Mouse (Mus musculus) forebrain, embryonic 10.5 days (tissue): ENCODE data around the gene Trpm1. TPM values are rescaled to one million over a fixed set of nuclear protein-coding genes. Genes with fewer than 3 reads are reported as not detected.
"Not testable (repeated sequence)": the region's sequence is repeated elsewhere in the genome, so short reads cannot be mapped to it uniquely, and the experiment has no call there.

Source experiments
- DNase-seq: peaks from one replicate; pipeline ENCODE4 v3.0.0-alpha.2; 2017; ENCODE audit warnings: low spot score; ENCODE audit errors: extremely low spot score
- H3K27ac ChIP-seq: fragments of 300-500 bp; sonication (generic); 2 replicates; pipeline ENCODE4 v1.5.1; 2016; ENCODE audit warnings: mild to moderate bottlenecking
- H3K27me3 ChIP-seq: fragments of 300-500 bp; sonication (generic); 2 replicates; pipeline ENCODE4 v1.6.1; 2016; ENCODE audit warnings: mild to moderate bottlenecking; ENCODE audit not compliant: poor library complexity, severe bottlenecking
- H3K36me3 ChIP-seq: fragments of 300-500 bp; sonication (generic); replicated peaks from 2 replicates; pipeline ENCODE4 v1.6.1; 2016; ENCODE audit warnings: mild to moderate bottlenecking, moderate library complexity
- H3K4me1 ChIP-seq: fragments of 300-500 bp; sonication (generic); 2 replicates; pipeline ENCODE4 v1.6.1; 2016
- H3K4me3 ChIP-seq: fragments of 300-500 bp; sonication (generic); 2 replicates; pipeline ENCODE4 v1.5.1; 2016; ENCODE audit warnings: mild to moderate bottlenecking, moderate library complexity
- H3K9me3 ChIP-seq: fragments of 300-500 bp; sonication (generic); 2 replicates; pipeline ENCODE4 v1.6.1; 2016; ENCODE audit warnings: mild to moderate bottlenecking, moderate library complexity
- WGBS: fragments of 180-500 bp; shearing (Covaris S2); methylation state at CpG from one replicate; pipeline ENCODE4 v1.1.7; 2016; 5-methylcytosine and 5-hydroxymethylcytosine counted together
- polyA plus RNA-seq: library from polyadenylated mRNA; unstranded; fragments of >200 nt; fragmentation: Nextera tagmentation; extraction: Ambion mirVana; gene quantifications from 2 replicates; pipeline ENCODE4 v1.2.1, GENCODE M21; 2016

Trpm1 gene
- polyA plus RNA-seq = 6.9 and 19.4 TPM in 2 replicates

DNA sequence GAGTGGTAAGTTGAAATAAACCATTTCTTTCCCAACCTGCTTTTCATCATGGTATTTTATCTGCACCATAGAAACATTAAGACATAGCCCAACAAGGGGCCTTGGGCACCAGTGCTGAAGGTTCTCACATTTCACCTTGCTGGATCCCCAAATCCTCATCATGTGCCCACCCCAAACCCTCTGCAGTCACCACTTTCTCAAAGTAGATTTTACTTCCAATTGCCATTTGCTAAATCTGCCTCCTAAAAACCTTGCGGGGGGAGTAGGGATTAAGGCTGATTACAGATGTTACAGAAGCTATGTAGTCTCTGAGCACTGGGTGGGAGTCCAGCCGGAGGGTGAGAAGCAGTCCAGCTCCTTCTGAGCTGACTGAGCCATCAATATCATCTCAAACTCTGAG lies at the start of gene Trpm1:
TSS of gene Trpm1 (plus strand) at position 301 of the 400 bp plus-strand sequence.
- peaks cover 17% of the 10 kb centered on the region for H3K4me1 ChIP-seq
- 96% methylated on average over 2 of the region's 2 CpGs for WGBS
- DNase-seq = no peak
- H3K27ac ChIP-seq = no peak within 1 kb of the TSS
- no peaks in the 10 kb centered on the region for H3K36me3 ChIP-seq
- H3K4me3 ChIP-seq = no peak within 1 kb of the TSS
- no peaks in the 10 kb centered on the region for H3K9me3 ChIP-seq
- H3K27me3 ChIP-seq = no peaks in the 10 kb centered on the region

GRCm38 (mm10) chr7:64122131-64122715 lies 31.4 kb upstream of the Trpm1 start:
- no peaks in the 10 kb centered on the region for H3K36me3 ChIP-seq
- no peak overlapping the region for H3K27ac ChIP-seq
- H3K27me3 ChIP-seq = no peaks in the 10 kb centered on the region
- H3K4me3 ChIP-seq = no peak overlapping the region
- no peak for DNase-seq
- no peaks in the 10 kb centered on the region; the same call in 1 of the 2 replicates for H3K9me3 ChIP-seq
- H3K4me1 ChIP-seq = no peaks in the 10 kb centered on the region
- 89% methylated on average over 9 of the region's 9 CpGs for whole genome bisulfite sequencing

DNA sequence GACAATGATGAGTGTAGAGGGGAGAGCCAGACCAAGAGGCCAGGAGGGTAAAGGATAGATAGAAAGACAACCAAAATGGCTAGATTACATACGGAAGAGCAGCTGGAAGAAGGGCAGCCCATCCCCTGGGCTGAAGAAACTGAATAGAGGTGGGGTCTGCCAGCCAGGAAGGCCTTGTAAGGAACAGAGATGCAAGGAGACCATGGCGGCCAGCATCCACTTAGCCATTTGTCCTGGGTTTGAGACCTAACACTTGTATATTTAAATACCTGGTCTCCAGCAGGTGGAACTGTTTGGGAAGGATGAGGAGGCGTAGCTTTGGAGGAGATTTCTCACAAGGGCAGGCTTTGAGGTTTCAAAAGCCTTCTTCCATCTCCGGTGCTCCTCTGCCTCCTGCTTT lies 29.9 kb upstream of the Trpm1 start:
- 85% methylated on average over 4 of the region's 4 CpGs for WGBS
- Histone ChIP-seq H3K36me3 (no peaks in the 10 kb centered on the region), H3K9me3 (no peaks in the 10 kb centered on the region; the same call in 1 of the 2 replicates), H3K27me3 (no peaks in the 10 kb centered on the region), H3K4me1 (no peaks in the 10 kb centered on the region), H3K4me3 (no peak overlapping the region), H3K27ac (no peak overlapping the region)
- DNase-seq = no peak

- not testable (repeated sequence) for H3K4me3 ChIP-seq, H3K27ac ChIP-seq, H3K27me3 ChIP-seq, H3K4me1 ChIP-seq, H3K9me3 ChIP-seq, DNase-seq, H3K36me3 ChIP-seq
- WGBS = 92% methylated on average over 9 of the region's 9 CpGs
Observed at GRCm38 (mm10) chr7:64125994-64126393, 27.6 kb upstream of the Trpm1 start.

GRCm38 (mm10) chr7:64139866-64140265 lies 13.8 kb upstream of the Trpm1 start:
- H3K27ac ChIP-seq = no peak overlapping the region
- no peaks in the 10 kb centered on the region for H3K36me3 ChIP-seq
- DNase-seq = no peak
- no peaks in the 10 kb centered on the region for H3K27me3 ChIP-seq
- WGBS = 81% methylated on average over 2 of the region's 2 CpGs
- H3K4me1 ChIP-seq = peaks cover 6% of the 10 kb centered on the region
- H3K4me3 ChIP-seq = no peak overlapping the region
- H3K9me3 ChIP-seq = no peaks in the 10 kb centered on the region

DNA sequence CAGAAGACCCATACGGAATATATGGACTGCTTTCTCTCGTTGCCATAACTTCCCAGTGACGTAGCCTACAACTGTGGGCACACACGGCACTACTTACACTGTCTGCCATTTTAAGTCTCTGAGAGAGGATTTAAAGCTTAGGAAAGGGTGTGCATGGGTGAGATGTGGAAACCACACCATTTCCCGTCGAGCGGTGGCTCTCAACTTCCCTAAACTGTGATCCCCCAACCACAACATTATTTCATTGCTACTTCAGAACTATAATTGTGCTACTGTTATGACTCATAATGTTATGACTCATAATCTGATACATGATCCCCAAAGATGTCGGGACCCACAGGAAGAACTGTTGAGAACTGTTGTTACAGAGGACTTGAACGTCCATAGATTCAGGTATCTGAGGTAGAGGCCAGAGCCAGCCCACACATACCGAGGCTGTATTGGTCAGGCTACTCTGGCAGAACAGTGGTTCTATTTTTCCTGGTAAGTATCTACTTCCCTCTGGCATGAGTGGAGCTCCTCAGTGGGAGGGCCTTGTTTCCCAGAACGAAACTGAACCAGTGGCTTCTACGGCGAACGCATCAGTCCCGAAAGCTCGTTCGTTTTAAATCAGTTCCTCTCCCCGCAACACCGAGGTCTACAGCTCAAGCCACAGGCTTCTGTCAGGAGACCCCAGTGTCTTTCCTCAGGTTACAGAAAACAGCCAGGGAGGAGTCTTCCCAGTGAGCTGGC lies 12.2 kb upstream of the Trpm1 start:
- H3K4me3 ChIP-seq = no peak overlapping the region
- H3K9me3 ChIP-seq = no peaks in the 10 kb centered on the region
- WGBS = 94% methylated on average over 19 of the region's 19 CpGs
- DNase-seq = no peak
- H3K4me1 ChIP-seq = peaks cover 6% of the 10 kb centered on the region
- H3K27ac ChIP-seq = no peak overlapping the region
- no peaks in the 10 kb centered on the region for H3K27me3 ChIP-seq
- no peaks in the 10 kb centered on the region for H3K36me3 ChIP-seq

- Histone ChIP-seq H3K4me3 (no peak overlapping the region), H3K9me3 (no peaks in the 10 kb centered on the region), H3K4me1 (no peaks in the 10 kb centered on the region), H3K36me3 (no peaks in the 10 kb centered on the region), H3K27ac (no peak overlapping the region), H3K27me3 (no peaks in the 10 kb centered on the region)
- DNase-seq = no peak
- 60% methylated on average over 2 of the region's 2 CpGs for WGBS
Observed at GRCm38 (mm10) chr7:64149337-64149736, 4.3 kb upstream of the Trpm1 start.

GRCm38 (mm10) chr7:64149747-64150146 lies 3.9 kb upstream of the Trpm1 start:
- Histone ChIP-seq H3K9me3 (no peaks in the 10 kb centered on the region), H3K27me3 (no peaks in the 10 kb centered on the region), H3K27ac (no peak overlapping the region), H3K36me3 (no peaks in the 10 kb centered on the region), H3K4me3 (no peak overlapping the region), H3K4me1 (no peaks in the 10 kb centered on the region)
- DNase-seq = no peak
- 61% methylated on average over 2 of the region's 2 CpGs for WGBS

GRCm38 (mm10) chr7:64150436-64151080 lies 3.1 kb upstream of the Trpm1 start:
- WGBS = 80% methylated on average over 6 of the region's 6 CpGs
- H3K36me3 ChIP-seq = no peaks in the 10 kb centered on the region

GRCm38 (mm10) chr7:64155226-64155625 lies 1.6 kb downstream of the Trpm1 start:
- WGBS = 68% methylated on average over 4 of the region's 4 CpGs
- Histone ChIP-seq H3K36me3 (no peaks in the 10 kb centered on the region), H3K4me1 (peaks cover 32% of the 10 kb centered on the region), H3K27ac (no peak overlapping the region), H3K4me3 (no peak overlapping the region), H3K27me3 (no peaks in the 10 kb centered on the region), H3K9me3 (no peaks in the 10 kb centered on the region)
- DNase-seq = no peak

More at GRCm38 (mm10) chr7:64150436-64151080, 3.1 kb upstream of the Trpm1 start:
- no peaks in the 10 kb centered on the region for H3K27me3 ChIP-seq
- no peak overlapping the region for H3K4me3 ChIP-seq
- no peak overlapping the region for H3K27ac ChIP-seq
- H3K4me1 ChIP-seq = peaks cover 5% of the 10 kb centered on the region
- no peaks in the 10 kb centered on the region for H3K9me3 ChIP-seq
- no peak for DNase-seq

GRCm38 (mm10) chr7:64155687-64156086 lies 2.1 kb downstream of the Trpm1 start:
- DNase-seq = peak; percentile 52
- Histone ChIP-seq H3K4me3 (no peak overlapping the region), H3K4me1 (peaks cover 32% of the 10 kb centered on the region), H3K36me3 (no peaks in the 10 kb centered on the region), H3K27ac (no peak overlapping the region), H3K9me3 (no peaks in the 10 kb centered on the region), H3K27me3 (no peaks in the 10 kb centered on the region)
- 25% methylated on average over 10 of the region's 10 CpGs for WGBS

DNA sequence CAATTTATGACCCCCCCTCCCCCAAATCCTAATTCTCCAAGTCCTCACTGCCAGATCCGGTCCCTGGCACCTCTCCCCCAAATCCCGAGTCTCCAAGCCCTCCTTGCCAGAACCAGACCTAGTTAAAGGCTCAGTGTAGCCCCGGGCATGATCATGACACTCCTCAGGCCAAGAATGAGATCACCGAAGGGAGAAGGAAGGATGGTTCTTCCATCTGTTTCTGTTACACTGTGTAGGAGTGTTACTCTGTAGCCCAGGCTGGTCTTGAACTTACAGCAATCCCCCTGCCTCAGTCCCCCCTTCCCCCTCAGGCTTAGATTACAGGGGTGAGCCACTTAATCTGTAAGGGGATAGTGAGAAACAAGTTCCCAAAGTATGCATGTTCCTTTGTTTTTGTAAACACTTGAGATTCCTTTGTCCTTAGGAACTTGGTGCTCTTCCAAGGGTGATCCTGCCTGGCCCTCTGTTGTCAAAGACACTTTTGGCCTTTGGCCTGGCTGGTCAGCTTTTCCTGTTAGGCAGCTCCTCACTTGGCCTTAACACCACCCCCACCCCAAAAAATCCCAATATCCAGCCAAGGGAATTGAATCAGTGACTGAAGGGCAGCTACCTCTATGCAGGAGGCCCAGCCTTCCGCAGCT lies 2.8 kb downstream of the Trpm1 start:
- H3K4me3 ChIP-seq = no peak overlapping the region

More for the DNA sequence above, 2.8 kb downstream of the Trpm1 start:
- Histone ChIP-seq H3K27me3 (no peaks in the 10 kb centered on the region), H3K36me3 (no peaks in the 10 kb centered on the region), H3K27ac (no peak overlapping the region), H3K9me3 (no peaks in the 10 kb centered on the region), H3K4me1 (peaks cover 32% of the 10 kb centered on the region)
- 83% methylated on average over 5 of the region's 5 CpGs for WGBS
- no peak for DNase-seq
